Mouse (Mus musculus) ovary, postnatal 10 days (tissue): ENCODE data around the gene Spats2.
"Not testable (repeated sequence)": the region's sequence is repeated elsewhere in the genome, so short reads cannot be mapped to it uniquely, and the experiment has no call there.

Experiments used
- DNase-seq: peaks from one replicate; pipeline ENCODE4 v3.0.0; 2022; ENCODE audit warnings: low spot score

Gene Spats2

DNA sequence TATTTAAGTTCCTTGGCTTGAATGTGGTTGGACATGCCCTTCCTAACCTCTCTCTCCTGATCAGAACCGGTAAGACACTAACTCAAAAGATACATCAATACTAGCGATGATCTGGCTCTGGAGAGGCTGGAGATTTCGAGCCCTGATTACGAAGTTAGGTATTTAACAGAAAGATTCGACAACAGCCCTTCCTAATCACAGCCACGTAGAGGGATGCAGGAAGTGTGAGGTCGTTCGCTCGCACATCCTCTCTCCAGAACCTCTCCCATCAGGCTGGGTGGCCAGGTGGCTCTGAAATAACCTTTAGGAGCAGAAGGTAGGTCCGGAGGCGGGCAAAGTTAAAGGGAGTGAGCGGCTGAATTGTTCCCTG is at the start of gene Spats2:
Gene Spats2 (plus strand): TSS at position 206 of the 370 bp plus-strand sequence.
- DNase-seq = no peak

DNA sequence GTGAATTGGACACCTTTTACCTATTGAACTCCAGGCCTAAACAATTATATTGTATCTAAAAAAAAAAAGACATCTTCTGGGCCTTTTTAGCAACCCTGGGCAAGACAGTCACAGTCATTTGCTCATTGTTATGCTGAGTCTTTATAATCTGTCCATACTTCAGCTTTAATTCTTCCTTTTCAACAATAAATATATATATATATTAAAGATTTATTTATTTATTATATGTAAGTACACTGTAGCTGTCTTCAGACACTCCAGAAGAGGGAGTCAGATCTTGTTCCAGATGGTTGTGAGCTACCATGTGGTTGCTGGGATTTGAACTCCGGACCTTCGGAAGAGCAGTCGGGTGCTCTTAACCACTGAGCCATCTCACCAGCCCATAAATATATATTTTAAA is 49.7 kb upstream of the Spats2 start:
- DNase-seq = not testable (repeated sequence)

DNA sequence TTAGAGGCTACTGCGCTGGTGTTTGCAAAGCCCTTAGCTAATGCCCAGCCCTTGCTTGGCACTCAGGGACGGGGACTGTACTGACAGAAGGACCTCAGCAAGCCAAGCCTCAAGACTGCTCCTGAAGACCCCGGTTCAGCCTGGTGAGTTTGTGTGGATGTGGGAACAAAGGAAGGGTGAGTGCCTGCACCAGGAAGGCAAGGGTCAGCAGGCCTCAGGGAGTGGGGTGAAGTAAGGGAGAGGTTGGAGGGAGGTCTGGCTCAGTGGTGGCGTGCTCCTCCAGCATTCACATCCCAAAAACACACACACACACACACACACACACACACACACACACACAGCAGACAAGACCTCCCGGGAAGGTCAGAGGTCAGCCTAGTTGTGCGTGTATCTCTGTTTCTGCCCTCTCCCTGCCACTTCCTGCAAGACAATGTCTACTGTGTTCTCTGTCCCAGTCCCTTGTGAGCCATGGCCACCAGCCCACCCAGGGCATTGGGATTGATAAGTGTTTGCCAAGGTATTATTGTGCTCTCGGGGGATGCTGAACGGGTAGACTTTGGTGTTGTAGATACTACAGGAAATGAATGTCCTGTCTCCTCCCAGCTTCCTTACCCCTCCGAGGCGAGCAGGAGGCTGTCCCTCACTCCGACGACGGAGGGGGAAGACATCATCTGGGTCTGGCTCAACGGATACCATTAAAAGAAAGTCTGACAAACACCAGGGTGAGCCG is 47.4 kb upstream of the Spats2 start:
- DNase-seq = no peak

DNA sequence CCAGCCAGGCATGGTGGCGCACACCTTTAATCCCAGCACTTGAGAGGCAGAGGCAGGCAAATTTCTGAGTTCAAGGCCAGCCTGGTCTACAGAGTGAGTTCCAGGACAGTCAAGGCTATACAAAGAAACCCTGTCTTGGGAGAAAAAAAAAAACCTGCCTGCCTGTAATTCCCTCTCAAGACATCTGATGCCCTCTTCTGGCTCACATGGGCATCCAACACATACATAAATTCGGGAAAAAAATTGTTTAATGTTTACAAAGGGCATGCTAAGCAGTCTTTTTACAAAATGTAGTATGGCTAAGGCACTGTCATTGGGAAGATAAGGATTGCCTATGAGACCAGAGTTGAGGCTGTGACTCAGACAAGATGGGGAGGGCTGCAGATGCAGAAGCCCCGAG is 45.9 kb upstream of the Spats2 start:
- DNase-seq = no peak

DNA sequence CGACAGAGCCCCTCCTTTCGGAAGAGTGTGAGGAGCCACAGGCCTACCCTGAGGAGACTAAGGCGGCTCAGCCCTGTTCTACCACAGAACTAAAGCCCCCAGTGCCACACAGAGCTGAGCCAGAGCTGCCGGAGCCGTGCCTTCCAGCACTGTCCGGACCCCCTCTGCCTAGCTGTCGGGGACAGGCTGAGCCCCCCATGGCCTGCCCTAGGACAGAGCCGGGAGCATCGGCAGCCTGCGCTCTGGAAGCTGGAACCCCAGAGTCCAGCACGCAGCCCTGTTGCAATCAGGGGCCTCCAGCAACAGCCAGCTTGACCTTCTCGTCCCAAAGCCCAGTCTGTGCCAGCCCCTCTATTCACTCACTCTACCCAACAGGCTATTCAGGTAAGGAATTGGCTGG is 43.4 kb upstream of the Spats2 start:
- DNase-seq = no peak

DNA sequence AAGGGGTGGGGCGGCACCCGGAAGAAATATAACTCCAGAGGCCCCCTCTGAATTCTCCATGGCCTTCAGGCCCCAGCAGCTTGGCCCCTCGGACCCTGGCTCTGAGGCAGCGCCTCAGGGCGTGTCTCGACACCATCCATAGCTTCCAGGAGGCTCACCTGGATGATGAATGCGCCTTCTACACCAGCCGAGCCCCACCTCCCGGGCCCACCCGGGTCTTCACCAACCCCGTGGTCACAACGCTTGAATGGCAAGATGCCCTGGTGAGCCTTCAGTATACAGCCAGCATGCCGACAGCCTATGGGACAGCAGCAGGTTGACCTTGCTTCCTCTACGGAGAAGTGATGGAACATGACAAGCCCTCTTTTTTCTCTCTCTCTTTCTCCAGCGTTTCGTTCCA is 42.9 kb upstream of the Spats2 start:
- DNase-seq = no peak

DNA sequence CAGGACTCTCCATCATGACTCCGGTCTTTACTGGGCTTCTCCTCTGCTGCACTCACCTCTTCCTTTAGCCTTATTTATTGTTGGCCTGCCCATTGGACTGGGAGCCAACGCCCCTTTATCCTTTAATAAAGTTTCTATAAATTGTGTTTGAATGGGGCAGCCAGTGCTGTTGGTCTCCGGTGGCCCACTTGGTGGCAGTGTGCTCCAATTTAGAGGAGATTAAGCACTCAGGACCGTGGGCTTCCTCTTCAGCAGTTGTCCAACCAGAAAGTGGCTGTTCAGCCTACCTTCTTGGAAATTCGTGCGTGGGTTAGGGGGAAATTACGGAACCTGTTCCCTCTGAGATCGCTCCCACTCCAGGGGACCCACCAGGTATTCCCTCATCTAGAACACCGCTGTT is 42.5 kb upstream of the Spats2 start:
- DNase-seq = no peak

DNA sequence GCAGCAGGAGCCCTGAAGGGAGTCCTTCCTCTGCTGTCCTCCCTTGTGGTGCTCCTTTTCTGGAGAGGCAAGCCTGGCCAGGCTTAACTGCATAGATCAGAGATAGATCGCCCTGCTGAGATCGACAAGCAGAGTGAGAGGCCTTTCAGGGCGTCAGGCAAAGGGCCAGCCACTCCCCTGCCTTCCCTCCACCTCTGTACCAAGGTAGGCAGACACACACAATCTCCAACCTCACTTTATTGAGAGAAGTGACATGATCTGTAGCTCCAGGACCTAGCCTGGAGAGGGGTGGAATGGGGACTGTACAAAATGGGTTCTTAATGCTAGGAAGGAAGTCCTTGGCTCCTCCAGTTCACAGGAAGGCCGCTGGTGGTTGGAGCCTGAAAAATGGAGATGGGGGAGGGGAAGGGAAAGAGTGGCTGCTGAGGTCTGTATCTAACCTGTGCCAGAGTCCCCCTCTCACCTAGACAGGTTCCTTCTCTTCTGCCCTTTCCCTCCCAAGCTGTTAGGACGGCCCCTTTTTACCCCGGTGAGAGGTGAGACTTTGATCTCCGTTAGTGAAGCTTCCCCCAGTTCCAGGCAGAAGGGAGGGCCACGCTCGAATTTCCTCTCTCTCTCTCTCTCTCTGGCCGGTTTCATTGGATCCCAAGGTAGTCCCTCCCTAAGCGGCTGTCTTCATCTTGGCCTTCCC is 41.7 kb upstream of the Spats2 start:
- no peak for DNase-seq

DNA sequence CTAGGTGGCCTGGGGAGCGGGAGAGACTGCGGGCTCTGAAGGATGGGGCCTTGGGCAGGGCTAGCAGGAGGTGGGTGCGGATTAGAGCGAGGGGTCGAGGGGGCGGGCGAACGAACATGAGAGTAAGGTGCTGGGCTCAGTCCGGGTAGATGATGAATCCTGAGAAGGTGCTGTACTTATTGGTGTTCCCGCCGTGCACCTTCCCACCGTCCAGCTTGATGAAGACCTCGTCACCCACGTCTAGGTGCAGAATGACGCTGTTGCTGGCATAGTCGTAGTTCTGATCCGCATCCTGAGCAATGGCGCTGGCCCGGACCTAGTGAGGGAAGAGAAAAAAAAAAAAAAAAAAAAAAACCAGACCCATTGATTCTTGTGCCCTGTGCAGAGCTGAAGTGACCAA is 41.1 kb upstream of the Spats2 start:
- no peak for DNase-seq

DNA sequence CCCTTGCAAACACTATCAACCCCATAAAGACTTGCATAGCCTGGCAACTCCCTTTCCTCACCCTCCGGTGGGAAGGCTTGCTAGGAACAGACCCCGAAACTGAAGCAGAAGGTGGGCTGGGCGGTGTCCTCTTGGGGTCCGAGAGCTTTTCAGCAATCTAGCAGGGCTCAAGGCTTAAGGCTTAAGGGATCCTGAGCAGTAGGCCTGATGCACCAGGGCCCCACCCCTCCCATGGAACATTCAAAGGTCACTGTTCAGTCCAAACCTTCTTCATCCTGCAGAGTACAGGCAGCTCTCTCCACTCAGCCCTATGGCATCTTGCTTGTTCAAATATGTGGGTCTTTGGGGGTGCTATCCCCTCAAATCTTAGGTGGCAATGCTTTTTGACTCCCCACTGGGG is 39.7 kb upstream of the Spats2 start:
- no peak for DNase-seq

DNA sequence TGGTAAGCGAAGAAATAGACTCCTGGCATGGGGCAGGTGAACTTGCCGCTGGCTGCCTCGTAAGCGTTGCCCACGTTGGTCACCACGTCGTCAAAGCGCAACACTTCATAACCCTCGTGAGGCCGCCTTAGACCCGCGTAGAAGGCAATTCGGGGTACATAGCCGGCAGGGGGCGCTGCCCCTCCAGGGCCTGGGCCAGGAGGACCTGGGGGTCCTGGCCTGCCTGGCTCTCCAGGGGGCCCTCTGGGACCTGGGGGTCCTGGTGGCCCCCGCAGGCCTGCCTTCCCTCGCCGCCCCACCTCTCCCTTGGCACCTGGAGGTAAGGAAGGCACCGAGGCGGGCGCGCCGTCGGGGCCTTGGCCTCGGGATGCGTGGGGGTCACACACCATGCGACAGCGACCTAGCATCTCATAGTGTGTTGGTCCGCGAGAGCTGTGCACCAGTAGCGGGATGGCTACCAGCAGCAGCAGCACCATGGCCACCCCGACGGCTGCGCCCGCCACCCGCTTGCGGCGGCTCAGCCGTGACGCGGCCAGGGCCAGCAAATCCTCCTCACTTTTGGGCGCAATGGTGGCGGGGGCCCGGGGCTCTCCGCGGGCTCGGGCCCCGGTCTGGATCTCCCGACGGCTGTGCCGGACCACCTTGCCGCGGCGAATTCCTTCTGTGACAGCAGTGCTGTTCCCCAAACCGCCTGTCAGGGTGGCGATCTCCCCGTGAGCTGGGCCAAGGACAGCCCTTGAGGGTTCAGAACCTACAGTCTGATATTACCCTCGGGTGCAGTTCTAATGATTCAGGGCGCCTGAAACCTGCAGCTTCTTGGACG is 38.3 kb upstream of the Spats2 start, which contains the start of gene C1ql4:
Gene C1ql4 (minus strand): TSS at position 565 of the 823 bp plus-strand sequence.
- DNase-seq = no peak

DNA sequence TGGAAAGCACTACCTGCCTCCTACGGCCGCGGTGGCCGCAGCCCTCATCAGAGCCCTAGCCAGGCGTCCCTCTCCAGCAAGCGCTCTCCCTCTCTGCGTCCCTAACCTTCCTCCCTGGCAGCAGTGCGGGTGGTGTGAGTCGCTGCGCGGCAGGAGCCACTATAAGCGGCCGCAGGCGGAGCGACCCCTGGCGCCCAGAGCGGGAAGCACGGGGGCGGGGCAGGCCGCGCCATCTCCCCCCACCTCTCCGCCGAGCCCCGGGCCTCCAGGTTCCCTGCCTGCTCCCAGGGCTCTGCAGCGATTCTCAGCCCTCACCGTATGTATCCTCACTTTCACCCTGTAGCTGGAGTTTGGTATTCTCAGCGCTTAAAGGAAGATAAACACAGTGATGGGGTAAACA is 37.4 kb upstream of the Spats2 start:
- peak; percentile 57 for DNase-seq

DNA sequence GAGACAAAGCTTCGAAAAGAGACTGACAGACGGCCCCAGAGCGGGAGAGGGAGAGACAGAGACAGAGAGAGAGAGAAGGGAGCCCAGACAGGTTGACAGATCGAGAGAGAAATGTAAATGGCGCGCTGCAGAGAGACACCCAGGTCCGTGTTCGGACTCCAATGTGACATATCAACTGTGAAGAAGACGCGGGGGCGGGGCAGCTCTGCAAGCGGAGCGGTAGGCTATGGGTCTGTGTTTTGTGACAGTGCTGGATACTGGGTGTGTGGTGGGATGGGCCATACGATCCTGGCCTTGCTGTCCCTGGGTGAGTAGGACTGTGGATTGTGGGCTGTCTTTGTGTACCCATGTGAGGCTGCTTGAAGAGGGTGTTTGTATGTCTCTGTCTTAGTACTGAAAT is 36.6 kb upstream of the Spats2 start:
- DNase-seq = no peak

DNA sequence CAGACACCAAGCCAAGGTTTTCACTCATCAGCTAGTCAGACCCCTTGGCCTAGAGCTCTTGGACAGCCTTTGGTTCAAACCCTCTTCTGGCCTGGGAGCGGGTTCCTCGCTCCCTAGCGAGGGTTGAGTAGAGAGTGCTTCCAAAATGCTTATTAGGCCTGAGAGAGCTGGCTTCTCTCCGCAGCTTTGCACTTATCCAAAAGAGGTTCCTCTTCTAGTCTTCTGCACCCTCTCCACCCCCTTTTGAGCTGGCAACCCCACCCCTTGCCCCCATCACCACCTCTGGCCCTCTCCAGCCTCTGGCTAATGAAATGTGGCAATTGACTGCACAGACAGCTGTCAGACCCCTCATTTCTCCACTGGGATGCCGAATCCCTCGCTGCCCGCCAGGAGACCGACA is 32.8 kb upstream of the Spats2 start, which contains the start of gene Dnajc22:
Gene Dnajc22 (plus strand): TSS at position 301 of the 400 bp plus-strand sequence.
- DNase-seq = no peak

DNA sequence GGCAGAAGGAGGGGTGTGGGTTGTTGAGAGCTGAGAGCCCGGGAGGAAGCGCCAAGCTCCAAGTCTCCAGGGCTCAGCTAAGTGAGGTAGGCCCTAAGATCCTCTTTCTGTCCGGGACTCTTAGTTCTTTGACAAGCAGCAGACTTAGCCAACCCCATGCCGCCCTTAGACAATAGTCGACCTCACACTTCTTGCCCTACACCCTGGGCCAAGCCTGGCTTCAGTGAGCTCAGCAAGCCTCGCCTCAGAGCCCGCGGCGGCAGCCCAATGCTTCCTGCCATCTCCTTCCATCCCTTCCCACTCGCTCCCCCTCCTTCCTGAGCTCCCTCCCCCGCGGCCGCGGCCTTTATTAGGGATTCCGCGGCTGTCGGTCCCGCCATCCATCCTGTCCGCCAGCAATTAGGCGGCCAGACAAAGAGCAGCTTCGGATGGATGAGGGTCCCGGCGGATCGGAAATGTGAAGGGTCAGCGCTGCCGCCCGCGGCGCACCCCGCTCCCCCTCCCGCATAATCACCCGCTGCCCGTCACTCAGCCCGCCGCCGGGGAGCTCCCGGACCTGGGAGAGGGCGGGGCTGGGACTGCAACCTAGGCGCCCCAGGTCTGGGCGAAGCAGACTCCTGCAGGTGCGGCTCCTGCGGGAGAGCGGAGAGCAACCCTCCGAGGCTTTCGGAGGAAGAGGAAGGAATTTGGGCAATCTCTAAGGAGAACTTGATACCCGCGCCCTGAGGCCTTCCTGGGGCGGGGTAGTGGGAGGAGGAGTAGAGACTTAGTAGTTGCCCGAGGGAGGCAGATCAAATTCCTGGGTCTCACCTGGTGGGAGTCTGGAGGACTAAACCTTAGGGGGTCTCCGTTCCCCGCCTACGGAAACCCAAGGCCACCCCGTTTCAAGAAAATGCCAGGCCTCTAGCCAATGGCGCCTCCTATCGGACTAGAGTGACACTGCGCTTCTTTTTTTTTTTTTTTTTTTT is 32.1 kb upstream of the Spats2 start:
- DNase-seq = no peak

DNA sequence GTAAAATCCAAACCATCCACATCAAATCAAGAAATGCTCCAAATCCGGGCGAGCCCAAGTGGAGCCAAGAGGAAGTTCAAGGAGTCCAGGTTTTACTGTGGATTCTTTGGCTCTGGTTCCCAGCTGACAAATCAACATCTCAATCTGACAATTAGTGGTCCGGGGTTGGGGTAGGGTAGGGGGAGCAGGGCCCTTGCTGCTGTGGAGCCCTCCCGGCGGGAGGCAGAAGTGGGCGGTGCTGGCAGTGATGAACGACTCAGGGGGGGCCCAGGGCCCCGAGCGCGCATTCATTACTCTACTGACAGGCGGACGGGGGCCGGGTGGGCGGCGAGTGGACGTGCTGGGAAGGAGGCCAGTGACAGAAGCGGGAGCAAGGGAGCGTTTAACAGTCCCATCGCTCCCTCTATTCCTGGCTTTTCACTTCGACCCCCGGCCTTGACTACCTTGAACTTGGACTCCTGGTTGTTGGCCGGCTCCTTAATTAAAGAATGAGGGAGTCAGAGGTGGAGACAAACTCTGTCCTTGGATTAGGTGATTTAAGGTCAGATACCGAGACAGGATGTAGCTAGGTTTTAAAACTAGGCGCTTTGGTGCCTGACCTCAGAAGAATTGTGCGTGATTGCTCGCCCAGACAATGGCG is 31.0 kb upstream of the Spats2 start:
- DNase-seq = no peak

DNA sequence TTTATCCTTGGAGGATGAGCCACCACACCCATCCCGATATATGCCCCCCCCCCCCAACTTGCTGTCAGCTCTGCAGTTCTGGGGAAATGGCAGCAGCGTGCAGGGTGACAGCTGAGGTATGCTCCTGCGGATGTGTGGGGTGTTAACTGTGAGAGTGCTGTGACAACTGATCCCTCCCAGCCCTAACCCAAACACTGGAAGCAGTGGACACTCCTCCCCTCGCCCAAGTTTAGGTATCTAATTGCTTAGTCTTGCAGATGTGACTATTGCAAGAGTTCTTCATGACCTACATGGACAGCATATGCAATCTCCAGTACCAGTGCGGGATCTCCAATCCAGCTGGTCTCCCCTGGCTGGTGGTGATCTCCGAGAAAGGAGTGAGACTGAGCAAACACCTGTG is 30.4 kb upstream of the Spats2 start:
- no peak for DNase-seq

DNA sequence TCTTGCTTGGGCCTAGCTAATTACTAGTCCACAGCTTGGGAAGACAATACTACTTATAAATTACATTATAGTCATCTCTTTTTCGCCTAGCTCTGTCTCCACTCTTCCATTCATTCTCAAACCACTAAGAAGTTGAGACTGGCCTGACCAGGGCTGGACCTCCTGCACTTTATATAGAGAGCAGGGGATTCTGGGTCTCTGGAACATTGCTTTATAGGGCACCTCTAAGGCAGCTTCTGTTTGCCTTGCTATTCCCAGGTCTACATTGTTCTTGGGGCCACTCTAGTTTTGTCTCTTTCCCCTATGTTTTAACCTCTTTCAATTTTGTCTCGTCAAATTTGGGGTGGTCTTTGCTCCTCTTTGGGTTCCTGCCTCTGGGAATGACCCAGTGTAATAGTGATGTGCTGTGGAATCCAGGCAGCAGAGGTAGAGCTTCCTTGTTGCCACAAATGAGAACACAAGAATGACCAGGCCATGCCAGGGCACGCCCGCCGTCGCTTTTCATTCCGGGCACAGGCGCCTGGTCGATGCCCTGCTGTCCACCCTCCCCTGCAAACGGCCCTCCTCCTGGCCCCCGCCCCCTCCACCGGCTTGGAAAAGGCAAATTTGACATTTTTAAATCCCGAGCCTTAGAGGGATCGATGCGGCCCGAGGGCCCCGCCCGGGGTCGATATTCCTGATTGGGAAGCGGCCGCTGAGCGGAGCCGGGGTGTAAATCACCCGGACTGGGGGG is 29.5 kb upstream of the Spats2 start:
- no peak for DNase-seq

DNA sequence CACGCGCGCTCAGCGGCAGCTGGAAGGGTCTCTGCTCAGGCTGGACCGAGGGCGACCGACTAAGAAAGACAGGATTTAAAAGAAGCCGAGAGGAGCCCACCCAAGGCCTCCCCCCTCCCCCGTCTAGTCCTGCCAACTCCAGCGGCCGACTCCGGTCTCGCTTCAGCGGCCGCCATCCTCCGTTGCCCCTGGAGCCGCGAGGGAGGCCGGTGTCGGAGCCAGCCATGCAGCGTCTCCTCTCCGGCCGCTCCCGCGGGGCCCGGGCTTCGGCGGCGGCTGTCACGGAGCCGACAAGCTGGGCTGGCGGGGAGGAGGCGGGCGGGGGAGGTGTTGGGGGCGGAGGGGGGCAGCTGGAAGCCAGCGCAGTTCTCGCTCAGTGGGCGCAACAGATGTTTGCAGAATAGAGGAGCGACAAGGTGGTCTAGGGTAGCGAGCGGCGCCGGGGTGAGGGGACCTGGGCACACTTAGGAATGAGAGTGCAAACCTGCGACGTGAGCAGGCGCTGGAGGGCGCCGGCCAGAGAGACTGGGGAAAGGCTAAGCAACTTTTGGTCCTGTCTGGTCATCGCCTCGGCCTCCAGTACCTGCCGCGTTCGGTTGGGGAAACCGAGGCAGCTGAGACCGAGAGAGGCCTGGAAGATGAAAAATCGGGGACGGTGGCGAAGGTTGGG is 28.8 kb upstream of the Spats2 start:
- no peak for DNase-seq
